Mouse (Mus musculus) CD8-positive naive resting alpha-beta T cell, adult 2 months (primary cell): Measurements from ENCODE around the gene Tcl1b2.
A peak's percentile ranks its signal among the peaks of the same experiment; 100 is the strongest.
"Not testable (repeated sequence)": the region's sequence is repeated elsewhere in the genome, so short reads cannot be mapped to it uniquely, and the experiment has no call there.

Experiments
- DNase-seq, 2 experiments: peaks; one replicate each; pipeline ENCODE4 v3.0.0; 2022; ENCODE audit warnings: low read depth in 2 of 2, low spot score in 2 of 2

The Tcl1b2 gene

GRCm38 (mm10) chr12:105145714-105146113 lies at the start of gene Tcl1b2:
TSS of gene Tcl1b2 (plus strand) at chr12:105146014.
- DNase-seq, result no peak

- no peak for DNase-seq
Measured at GRCm38 (mm10) chr12:105099466-105100044, 46.3 kb upstream of the Tcl1b2 start.

- DNase-seq, result no peak
Measured at GRCm38 (mm10) chr12:105102901-105103300, 42.9 kb upstream of the Tcl1b2 start.

GRCm38 (mm10) chr12:105104036-105104435 lies 41.8 kb upstream of the Tcl1b2 start:
- DNase-seq, result peak; percentile 53 to 64

GRCm38 (mm10) chr12:105105326-105105725 lies 40.5 kb upstream of the Tcl1b2 start:
- no peak for DNase-seq

- DNase-seq, result no peak
Measured at GRCm38 (mm10) chr12:105108856-105109255, 37.0 kb upstream of the Tcl1b2 start.

GRCm38 (mm10) chr12:105109406-105109805 lies 36.4 kb upstream of the Tcl1b2 start:
- DNase-seq, result no peak

- DNase-seq, result no peak
Measured at GRCm38 (mm10) chr12:105109812-105110211, 36.0 kb upstream of the Tcl1b2 start.

- DNase-seq, result no peak
Measured at GRCm38 (mm10) chr12:105112321-105112988, 33.4 kb upstream of the Tcl1b2 start.

- no peak for DNase-seq
Measured at GRCm38 (mm10) chr12:105116648-105117047, 29.2 kb upstream of the Tcl1b2 start.

GRCm38 (mm10) chr12:105125362-105125761 lies 20.5 kb upstream of the Tcl1b2 start:
- DNase-seq, result no peak

- DNase-seq, result no peak
Measured at GRCm38 (mm10) chr12:105126516-105126915, 19.3 kb upstream of the Tcl1b2 start.

GRCm38 (mm10) chr12:105127607-105128006 lies 18.2 kb upstream of the Tcl1b2 start:
- no peak for DNase-seq

- DNase-seq, result not testable (repeated sequence)
Measured at GRCm38 (mm10) chr12:105129494-105130205, 16.2 kb upstream of the Tcl1b2 start.

GRCm38 (mm10) chr12:105134167-105134566 lies 11.6 kb upstream of the Tcl1b2 start:
- not testable (repeated sequence) for DNase-seq

GRCm38 (mm10) chr12:105134826-105135225 lies 11.0 kb upstream of the Tcl1b2 start:
- not testable (repeated sequence) for DNase-seq

GRCm38 (mm10) chr12:105137729-105138128 lies 8.1 kb upstream of the Tcl1b2 start:
- not testable (repeated sequence) for DNase-seq

- DNase-seq, result no peak
Measured at GRCm38 (mm10) chr12:105143096-105143495, 2.7 kb upstream of the Tcl1b2 start.

GRCm38 (mm10) chr12:105144928-105145327 lies 886 bp upstream of the Tcl1b2 start:
- not testable (repeated sequence) for DNase-seq

- DNase-seq, result not testable (repeated sequence)
Measured at GRCm38 (mm10) chr12:105155286-105155685, 9.5 kb downstream of the Tcl1b2 start.

GRCm38 (mm10) chr12:105158842-105159241 lies 13.0 kb downstream of the Tcl1b2 start:
- DNase-seq, result no peak

GRCm38 (mm10) chr12:105159390-105159789 lies 13.6 kb downstream of the Tcl1b2 start, which contains the start of gene Tcl1b1:
TSS of gene Tcl1b1 (plus strand) at chr12:105159690.
- DNase-seq, result no peak
